Mouse (Mus musculus) testis, postnatal 14 days (tissue): ENCODE measurements around the gene Trappc3.

Experiments used
- DNase-seq: peaks from one replicate; pipeline ENCODE4 v3.0.0; 2021; ENCODE audit warnings: low spot score

Gene Trappc3

GRCm38 (mm10) chr4:126278961-126279360 lies 16.8 kb downstream of the Trappc3 start:
- DNase-seq = no peak

GRCm38 (mm10) chr4:126281706-126282105 lies 19.6 kb downstream of the Trappc3 start:
- DNase-seq = no peak

GRCm38 (mm10) chr4:126283582-126283981 lies 21.5 kb downstream of the Trappc3 start:
- no peak for DNase-seq

- no peak for DNase-seq
Observed at GRCm38 (mm10) chr4:126286492-126286891, 24.4 kb downstream of the Trappc3 start, which contains the start of gene Col8a2. Gene Col8a2, plus strand, starts transcription at chr4:126286793.

GRCm38 (mm10) chr4:126287302-126287995 lies 25.3 kb downstream of the Trappc3 start:
- DNase-seq = no peak

- no peak for DNase-seq
Observed at GRCm38 (mm10) chr4:126288085-126288666, 26.1 kb downstream of the Trappc3 start.

- DNase-seq = no peak
Observed at GRCm38 (mm10) chr4:126290314-126290713, 28.2 kb downstream of the Trappc3 start.

GRCm38 (mm10) chr4:126291196-126291595 lies 29.1 kb downstream of the Trappc3 start:
- DNase-seq = no peak

- DNase-seq = no peak
Observed at GRCm38 (mm10) chr4:126295152-126295551, 33.0 kb downstream of the Trappc3 start.

GRCm38 (mm10) chr4:126295937-126296336 lies 33.8 kb downstream of the Trappc3 start:
- DNase-seq = no peak

- no peak for DNase-seq
Observed at GRCm38 (mm10) chr4:126296617-126297101, 34.5 kb downstream of the Trappc3 start.

GRCm38 (mm10) chr4:126300916-126301583 lies 38.9 kb downstream of the Trappc3 start:
- no peak for DNase-seq

GRCm38 (mm10) chr4:126301584-126302309 lies 39.6 kb downstream of the Trappc3 start:
- no peak for DNase-seq

GRCm38 (mm10) chr4:126303877-126304276 lies 41.8 kb downstream of the Trappc3 start:
- no peak for DNase-seq

- no peak for DNase-seq
Observed at GRCm38 (mm10) chr4:126305428-126305827, 43.3 kb downstream of the Trappc3 start.

- DNase-seq = no peak
Observed at GRCm38 (mm10) chr4:126306058-126306457, 43.9 kb downstream of the Trappc3 start.

GRCm38 (mm10) chr4:126306827-126307226 lies 44.7 kb downstream of the Trappc3 start:
- DNase-seq = no peak

- no peak for DNase-seq
Observed at GRCm38 (mm10) chr4:126309211-126309921, 47.2 kb downstream of the Trappc3 start.

GRCm38 (mm10) chr4:126309922-126310309 lies 47.8 kb downstream of the Trappc3 start:
- peak; percentile 77 for DNase-seq

GRCm38 (mm10) chr4:126310344-126310743 lies 48.2 kb downstream of the Trappc3 start:
- DNase-seq = no peak

- no peak for DNase-seq
Observed at GRCm38 (mm10) chr4:126311566-126312200, 49.6 kb downstream of the Trappc3 start.
